Mouse (Mus musculus): Measurements from ENCODE around the gene Chchd10. TPM values are rescaled to one million over a fixed set of nuclear protein-coding genes. Genes with fewer than 3 reads are reported as not detected.

Gene Chchd10
- polyA plus RNA-seq, 1 experiment from 2014 or later = 347 TPM

GRCm38 (mm10) chr10:75951424-75952050 lies 18.6 kb downstream of the Chchd10 start:
- ATAC-seq = peak; percentile 25
- no peaks in the 10 kb centered on the region for H3K27me3 ChIP-seq (replicated peaks; ENCODE audit: insufficient read depth, low read length)

GRCm38 (mm10) chr10:75954381-75954811 lies 21.5 kb downstream of the Chchd10 start, which contains the start of gene Gm5134:
TSS of gene Gm5134 (plus strand) at chr10:75954514.
- Histone ChIP-seq H3K9ac (replicated peaks; ENCODE audit: low read depth) (no peak within 1 kb of the TSS), H3K27ac (ENCODE audit: low read length) (no peak within 1 kb of the TSS), H3K4me3 (ENCODE audit: low read depth, low read length) (no peak within 1 kb of the TSS), H3K4me2 (replicated peaks; ENCODE audit: low read depth, low read length) (no peak within 1 kb of the TSS), H3K36me3 (ENCODE audit: insufficient read depth, low read length) (no peaks in the 10 kb centered on the region), H3K27me3 (replicated peaks; ENCODE audit: insufficient read depth, low read length) (no peaks in the 10 kb centered on the region), H3K4me1 (ENCODE audit: insufficient read depth, low read depth, low read length) (0 out of 2 replicates have a peak, but pooled peaks cover 3% of the 10 kb centered on the region), H3K9me3 (ENCODE audit: low read length) (no peaks in the 10 kb centered on the region)
- no peak for DNase-seq (ENCODE audit: low spot score)
- no peak for ATAC-seq
- TF ChIP-seq EP300 (IDR thresholded peaks at IDR 0.05) (no peak), CTCF (IDR thresholded peaks at IDR 0.05) (no peak)
- 25% methylated on average over 20 of the region's 20 CpGs for WGBS

More at GRCm38 (mm10) chr10:75951424-75952050, 18.6 kb downstream of the Chchd10 start:
- Histone ChIP-seq H3K27ac (ENCODE audit: low read length) (no peak overlapping the region), H3K9ac (replicated peaks; ENCODE audit: low read depth) (peak overlapping the region; percentile 41; the same call in 1 of the 2 replicates), H3K4me1 (ENCODE audit: insufficient read depth, low read depth, low read length) (0 out of 2 replicates have a peak, but pooled peaks cover 3% of the 10 kb centered on the region), H3K4me2 (replicated peaks; ENCODE audit: low read depth, low read length) (peak overlapping the region; percentile 80), H3K9me3 (ENCODE audit: low read length) (no peaks in the 10 kb centered on the region), H3K4me3 (ENCODE audit: low read depth, low read length) (peak overlapping the region; percentile 34), H3K36me3 (ENCODE audit: insufficient read depth, low read length) (no peaks in the 10 kb centered on the region)
- 4% methylated on average over 13 of the region's 13 CpGs for WGBS
- DNase-seq (ENCODE audit: low spot score) = peak; percentile 67
- TF ChIP-seq CTCF (IDR thresholded peaks at IDR 0.05) (peak; percentile 73), EP300 (IDR thresholded peaks at IDR 0.05) (no peak)

DNA sequence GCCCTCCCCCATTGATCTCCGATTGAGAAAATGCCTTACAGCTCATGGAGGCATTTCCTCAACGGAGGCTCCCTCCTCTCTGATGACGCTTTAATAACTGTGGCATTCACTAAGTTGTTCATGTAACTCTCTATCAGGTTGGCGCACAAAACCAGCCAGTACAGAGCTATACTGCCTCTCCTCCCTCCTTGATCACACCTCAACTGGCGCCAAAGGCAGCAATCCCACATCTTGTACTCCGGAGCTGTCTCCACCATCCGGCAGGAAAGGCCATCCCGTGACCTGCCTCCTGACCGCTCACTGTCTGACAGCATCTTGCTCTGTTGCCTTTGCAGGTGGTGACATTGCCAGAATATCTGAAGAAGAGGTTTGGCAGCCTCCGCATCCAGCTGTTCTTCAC lies 40.9 kb downstream of the Chchd10 start:
- Histone ChIP-seq H3K4me2 (replicated peaks; ENCODE audit: low read depth, low read length) (no peak overlapping the region), H3K27ac (ENCODE audit: low read length) (no peak overlapping the region), H3K4me3 (ENCODE audit: low read depth, low read length) (no peak overlapping the region), H3K36me3 (ENCODE audit: insufficient read depth, low read length) (no peaks in the 10 kb centered on the region), H3K9me3 (ENCODE audit: low read length) (no peaks in the 10 kb centered on the region), H3K9ac (replicated peaks; ENCODE audit: low read depth) (no peak overlapping the region), H3K27me3 (replicated peaks; ENCODE audit: insufficient read depth, low read length) (no peaks in the 10 kb centered on the region), H3K4me1 (ENCODE audit: insufficient read depth, low read depth, low read length) (no peaks in the 10 kb centered on the region)
- no peak for ATAC-seq
- 83% methylated on average over 10 of the region's 10 CpGs for WGBS
- TF ChIP-seq EP300 (IDR thresholded peaks at IDR 0.05) (no peak), CTCF (IDR thresholded peaks at IDR 0.05) (no peak)
- no peak for DNase-seq (ENCODE audit: low spot score)

DNA sequence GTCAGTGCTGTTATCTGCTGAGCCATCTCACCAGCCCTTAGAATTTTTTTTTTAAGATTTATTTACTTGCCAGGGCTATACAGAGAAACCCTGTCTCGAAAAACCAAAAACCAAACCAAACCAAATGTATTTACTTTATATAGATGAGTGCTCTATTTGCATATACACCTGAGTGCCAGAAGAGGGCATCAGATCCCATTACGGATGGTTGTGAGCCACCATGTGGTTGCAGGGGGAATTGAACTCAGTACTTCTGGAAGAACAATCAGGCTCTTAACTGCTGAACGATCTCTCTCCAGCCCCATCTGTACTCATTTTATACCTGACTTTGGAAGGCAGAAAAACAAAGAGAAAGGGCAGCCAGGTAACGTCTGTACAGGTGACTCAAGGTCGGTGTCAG lies 42.3 kb downstream of the Chchd10 start:
- Histone ChIP-seq H3K9ac (replicated peaks; ENCODE audit: low read depth) (no peak overlapping the region), H3K4me2 (replicated peaks; ENCODE audit: low read depth, low read length) (no peak overlapping the region), H3K27ac (ENCODE audit: low read length) (no peak overlapping the region), H3K9me3 (ENCODE audit: low read length) (no peaks in the 10 kb centered on the region), H3K4me3 (ENCODE audit: low read depth, low read length) (no peak overlapping the region), H3K36me3 (ENCODE audit: insufficient read depth, low read length) (no peaks in the 10 kb centered on the region), H3K4me1 (ENCODE audit: insufficient read depth, low read depth, low read length) (no peaks in the 10 kb centered on the region), H3K27me3 (replicated peaks; ENCODE audit: insufficient read depth, low read length) (no peaks in the 10 kb centered on the region)
- no peak for ATAC-seq
- WGBS = 66% methylated on average over 5 of the region's 5 CpGs
- TF ChIP-seq EP300 (IDR thresholded peaks at IDR 0.05) = no peak
- TF ChIP-seq CTCF (IDR thresholded peaks at IDR 0.05) = peak; percentile 75
- peak; percentile 9 for DNase-seq (ENCODE audit: low spot score)

GRCm38 (mm10) chr10:75978119-75978834 lies 45.3 kb downstream of the Chchd10 start:
- no peaks in the 10 kb centered on the region for H3K9me3 ChIP-seq (ENCODE audit: low read length)
- no peak for TF ChIP-seq EP300 (IDR thresholded peaks at IDR 0.05)
- TF ChIP-seq CTCF (IDR thresholded peaks at IDR 0.05) = no peak
- no peaks in the 10 kb centered on the region for H3K27me3 ChIP-seq (replicated peaks; ENCODE audit: insufficient read depth, low read length)
- 35% methylated on average over 10 of the region's 10 CpGs for WGBS
- H3K4me2 ChIP-seq (replicated peaks; ENCODE audit: low read depth, low read length) = no peak overlapping the region
- H3K4me1 ChIP-seq (ENCODE audit: insufficient read depth, low read depth, low read length) = no peaks in the 10 kb centered on the region
- ATAC-seq (peak; percentile 78), DNase-seq (ENCODE audit: low spot score) (peak; percentile 74)
- no peaks in the 10 kb centered on the region for H3K36me3 ChIP-seq (ENCODE audit: insufficient read depth, low read length)
- no peak overlapping the region for H3K27ac ChIP-seq (ENCODE audit: low read length)
- H3K4me3 ChIP-seq (ENCODE audit: low read depth, low read length) = no peak overlapping the region
- no peak overlapping the region for H3K9ac ChIP-seq (replicated peaks; ENCODE audit: low read depth)

- H3K27me3 ChIP-seq (replicated peaks; ENCODE audit: insufficient read depth, low read length) = no peaks in the 10 kb centered on the region
- TF ChIP-seq EP300 (IDR thresholded peaks at IDR 0.05) (no peak), CTCF (IDR thresholded peaks at IDR 0.05) (no peak)
- DNase-seq (ENCODE audit: low spot score) (no peak), ATAC-seq (no peak)
- H3K4me2 ChIP-seq (replicated peaks; ENCODE audit: low read depth, low read length) = no peak overlapping the region
- no peaks in the 10 kb centered on the region for H3K9me3 ChIP-seq (ENCODE audit: low read length)
- no peak overlapping the region for H3K27ac ChIP-seq (ENCODE audit: low read length)
- H3K36me3 ChIP-seq (ENCODE audit: insufficient read depth, low read length) = no peaks in the 10 kb centered on the region
- no peak overlapping the region for H3K4me3 ChIP-seq (ENCODE audit: low read depth, low read length)
- no peaks in the 10 kb centered on the region for H3K4me1 ChIP-seq (ENCODE audit: insufficient read depth, low read depth, low read length)
- H3K9ac ChIP-seq (replicated peaks; ENCODE audit: low read depth) = no peak overlapping the region
- 61% methylated on average over 5 of the region's 5 CpGs for WGBS
These were observed 45.9 kb downstream of the Chchd10 start for GRCm38 (mm10) chr10:75978835-75979157.

All from lung, postnatal 0 days (tissue).